Mouse (Mus musculus): Measurements from ENCODE around the gene Hspa4. TPM values are rescaled to one million over a fixed set of nuclear protein-coding genes. Genes with fewer than 3 reads are reported as not detected.

The Hspa4 gene
- total and polyA plus RNA-seq, 3 experiments, result 209 to 907 (median 276) TPM

GRCm38 (mm10) chr11:53250796-53251195 lies 49.5 kb downstream of the Hspa4 start:
- Histone ChIP-seq H3K27me3 (ENCODE audit: control insufficient read depth in 1 of 2, insufficient read depth in 2 of 2, low read length in 2 of 2) (no peaks in the 10 kb centered on the region), H3K9me3 (replicated peaks; ENCODE audit: insufficient read depth, low read length) (no peaks in the 10 kb centered on the region), H3K27ac (ENCODE audit: control insufficient read depth, low read depth, low read length) (no peak overlapping the region), H3K79me2 (ENCODE audit: control insufficient read depth, insufficient read depth, low read length, poor library complexity) (no peaks in the 10 kb centered on the region), H3K4me1 (ENCODE audit: control insufficient read depth in 1 of 2, insufficient read depth in 2 of 2, low read length in 2 of 2) (no peaks in the 10 kb centered on the region), H3K4me3 (ENCODE audit: control insufficient read depth in 1 of 2, insufficient read depth in 1 of 2, low read depth in 2 of 2, low read length in 2 of 2) (no peak overlapping the region), H3K9ac (ENCODE audit: control insufficient read depth, low read depth, low read length, poor library complexity, severe bottlenecking) (no peak overlapping the region), H3K36me3 (ENCODE audit: control insufficient read depth in 1 of 2, insufficient read depth in 2 of 2, low read length in 2 of 2) (no peaks in the 10 kb centered on the region)
- TF ChIP-seq ZKSCAN1 (IDR thresholded peaks at IDR 0.05; ENCODE audit: low read depth, low read length), result no peak
- TF ChIP-seq USF1 (IDR thresholded peaks at IDR 0.05; ENCODE audit: low read depth, low read length), result no peak
- TF ChIP-seq NRF1 (IDR thresholded peaks at IDR 0.05; ENCODE audit: insufficient read depth, low read depth, low read length, poor library complexity, severe bottlenecking), result no peak
- no peak for TF ChIP-seq CHD2 (IDR thresholded peaks at IDR 0.05; ENCODE audit: low read length)
- TF ChIP-seq SMC3 (IDR thresholded peaks at IDR 0.05; ENCODE audit: low read depth, low read length), result no peak
- no peak for TF ChIP-seq EP300 (IDR thresholded peaks at IDR 0.05; ENCODE audit: low read depth in 1 of 2, low read length in 2 of 2)
- no peak for TF ChIP-seq POLR2AphosphoS5 (IDR thresholded peaks at IDR 0.05; ENCODE audit: borderline replicate concordance, low read depth, low read length)
- no peak for TF ChIP-seq USF2 (IDR thresholded peaks at IDR 0.05; ENCODE audit: borderline replicate concordance in 1 of 2, insufficient read depth in 1 of 2, low read depth in 1 of 2, low read length in 2 of 2)
- DNase-seq (ENCODE audit: low read depth, low spot score), result no peak

- H3K4me1 ChIP-seq (ENCODE audit: control insufficient read depth in 1 of 2, insufficient read depth in 2 of 2, low read length in 2 of 2), result no peaks in the 10 kb centered on the region
- no peak overlapping the region for H3K9ac ChIP-seq (ENCODE audit: control insufficient read depth, low read depth, low read length, poor library complexity, severe bottlenecking)
- no peaks in the 10 kb centered on the region for H3K27me3 ChIP-seq (ENCODE audit: control insufficient read depth in 1 of 2, insufficient read depth in 2 of 2, low read length in 2 of 2)
- H3K79me2 ChIP-seq (ENCODE audit: control insufficient read depth, insufficient read depth, low read length, poor library complexity), result no peaks in the 10 kb centered on the region
- H3K4me3 ChIP-seq (ENCODE audit: control insufficient read depth in 1 of 2, insufficient read depth in 1 of 2, low read depth in 2 of 2, low read length in 2 of 2), result no peak overlapping the region
- no peak overlapping the region for H3K27ac ChIP-seq (ENCODE audit: control insufficient read depth, low read depth, low read length)
- no peaks in the 10 kb centered on the region for H3K9me3 ChIP-seq (replicated peaks; ENCODE audit: insufficient read depth, low read length)
- TF ChIP-seq TBP (IDR thresholded peaks at IDR 0.05; ENCODE audit: low read depth, low read length) (no peak), NRF1 (IDR thresholded peaks at IDR 0.05; ENCODE audit: insufficient read depth, low read depth, low read length, poor library complexity, severe bottlenecking) (no peak), CHD2 (IDR thresholded peaks at IDR 0.05; ENCODE audit: low read length) (no peak), ZNF384 (IDR thresholded peaks at IDR 0.05; ENCODE audit: low read depth, low read length) (0 out of 2 replicates have a peak, but pooled peaks have one; percentile 11), GATA1 (IDR thresholded peaks at IDR 0.05; ENCODE audit: low read depth, low read length) (no peak), E2F4 (IDR thresholded peaks at IDR 0.05; ENCODE audit: borderline replicate concordance, low read depth, low read length) (no peak)
- DNase-seq (ENCODE audit: low read depth, low spot score), result no peak
- H3K36me3 ChIP-seq (ENCODE audit: control insufficient read depth in 1 of 2, insufficient read depth in 2 of 2, low read length in 2 of 2), result no peaks in the 10 kb centered on the region
These were observed 50.6 kb downstream of the Hspa4 start for GRCm38 (mm10) chr11:53249686-53250085.

- H3K36me3 ChIP-seq (ENCODE audit: control insufficient read depth in 1 of 2, insufficient read depth in 2 of 2, low read length in 2 of 2), result no peaks in the 10 kb centered on the region
- TF ChIP-seq EP300 (IDR thresholded peaks at IDR 0.05; ENCODE audit: low read depth in 1 of 2, low read length in 2 of 2) (no peak), TCF12 (IDR thresholded peaks at IDR 0.05; ENCODE audit: low read depth, low read length) (no peak), GATA1 (IDR thresholded peaks at IDR 0.05; ENCODE audit: low read depth, low read length) (no peak), POLR2AphosphoS5 (IDR thresholded peaks at IDR 0.05; ENCODE audit: borderline replicate concordance, low read depth, low read length) (no peak), MYB (IDR thresholded peaks at IDR 0.05; ENCODE audit: low read depth, low read length) (no peak), ZKSCAN1 (IDR thresholded peaks at IDR 0.05; ENCODE audit: low read depth, low read length) (no peak), MXI1 (IDR thresholded peaks at IDR 0.05; ENCODE audit: low read depth, low read length) (no peak), TAL1 (IDR thresholded peaks at IDR 0.05; ENCODE audit: low read length) (no peak), SMC3 (IDR thresholded peaks at IDR 0.05; ENCODE audit: low read depth, low read length) (no peak), RAD21 (IDR thresholded peaks at IDR 0.05; ENCODE audit: low read depth, low read length) (no peak), ZC3H11A (IDR thresholded peaks at IDR 0.05; ENCODE audit: low read depth, low read length) (no peak), MEF2A (IDR thresholded peaks at IDR 0.05; ENCODE audit: extremely low read depth, insufficient replicate concordance, low read depth, low read length, poor library complexity, severe bottlenecking) (no peak), RCOR1 (IDR thresholded peaks at IDR 0.05; ENCODE audit: low read depth, low read length) (no peak), ELF1 (IDR thresholded peaks at IDR 0.05; ENCODE audit: low read depth, low read length) (no peak), USF1 (IDR thresholded peaks at IDR 0.05; ENCODE audit: low read depth, low read length) (no peak), E2F4 (IDR thresholded peaks at IDR 0.05; ENCODE audit: borderline replicate concordance, low read depth, low read length) (no peak), KAT2A (conservative IDR thresholded peaks at IDR 0.05; ENCODE audit: low read depth, low read length) (no peak), CHD1 (IDR thresholded peaks at IDR 0.05; ENCODE audit: low read depth, low read length) (no peak), JUND (IDR thresholded peaks at IDR 0.05; ENCODE audit: low read depth, low read length) (no peak)
- no peak overlapping the region for H3K4me3 ChIP-seq (ENCODE audit: control insufficient read depth in 1 of 2, insufficient read depth in 1 of 2, low read depth in 2 of 2, low read length in 2 of 2)
- no peak overlapping the region for H3K27ac ChIP-seq (ENCODE audit: control insufficient read depth, low read depth, low read length)
- no peaks in the 10 kb centered on the region for H3K4me1 ChIP-seq (ENCODE audit: control insufficient read depth in 1 of 2, insufficient read depth in 2 of 2, low read length in 2 of 2)
- H3K79me2 ChIP-seq (ENCODE audit: control insufficient read depth, insufficient read depth, low read length, poor library complexity), result no peaks in the 10 kb centered on the region
- no peaks in the 10 kb centered on the region; a peak in 1 of 4 replicates for H3K27me3 ChIP-seq (ENCODE audit: control insufficient read depth in 1 of 2, insufficient read depth in 2 of 2, low read length in 2 of 2)
- DNase-seq (ENCODE audit: low read depth, low spot score), result no peak
- no peaks in the 10 kb centered on the region for H3K9me3 ChIP-seq (replicated peaks; ENCODE audit: insufficient read depth, low read length)
- no peak overlapping the region for H3K9ac ChIP-seq (ENCODE audit: control insufficient read depth, low read depth, low read length, poor library complexity, severe bottlenecking)
These were observed 54.7 kb downstream of the Hspa4 start for GRCm38 (mm10) chr11:53245561-53245960.
